Mouse (Mus musculus): ENCODE data around the gene Fgd6. TPM values are rescaled to one million over a fixed set of nuclear protein-coding genes. Genes with fewer than 3 reads are reported as not detected.
A peak's percentile ranks its signal among the peaks of the same experiment; 100 is the strongest.

Gene Fgd6
- polyA plus RNA-seq, 1 experiment from 2014 or later, result 1.7 TPM

GRCm38 (mm10) chr10:94124376-94124775 is 88.6 kb downstream of the Fgd6 start:
- no peak overlapping the region for H3K4me3 ChIP-seq
- H3K4me2 ChIP-seq (replicated peaks), result no peak overlapping the region
- H3K27me3 ChIP-seq, result no peaks in the 10 kb centered on the region; the same call in 1 of the 2 replicates
- WGBS, result 82% methylated on average over 5 of the region's 5 CpGs
- H3K9ac ChIP-seq (replicated peaks), result no peak overlapping the region
- H3K9me3 ChIP-seq, result no peaks in the 10 kb centered on the region
- H3K27ac ChIP-seq (replicated peaks), result no peak overlapping the region
- ATAC-seq (replicated peaks), result no peak
- peaks cover 7% of the 10 kb centered on the region for H3K4me1 ChIP-seq
- no peaks in the 10 kb centered on the region for H3K36me3 ChIP-seq

GRCm38 (mm10) chr10:94129680-94130119 is 93.9 kb downstream of the Fgd6 start:
- no peak overlapping the region for H3K4me3 ChIP-seq
- 10% methylated on average over 9 of the region's 9 CpGs for WGBS
- no peak overlapping the region for H3K9ac ChIP-seq (replicated peaks)
- peak; percentile 94 for ATAC-seq (replicated peaks)
- H3K36me3 ChIP-seq, result no peaks in the 10 kb centered on the region
- H3K4me2 ChIP-seq (replicated peaks), result peak overlapping the region; percentile 2
- peaks cover 18% of the 10 kb centered on the region for H3K4me1 ChIP-seq
- peak overlapping the region; percentile 84 for H3K27ac ChIP-seq (replicated peaks)
- no peaks in the 10 kb centered on the region; the same call in 1 of the 2 replicates for H3K27me3 ChIP-seq
- no peaks in the 10 kb centered on the region for H3K9me3 ChIP-seq

- Histone ChIP-seq H3K36me3 (no peaks in the 10 kb centered on the region), H3K4me3 (no peak overlapping the region), H3K4me2 (replicated peaks) (no peak overlapping the region), H3K9ac (replicated peaks) (no peak overlapping the region), H3K4me1 (peaks cover 18% of the 10 kb centered on the region), H3K27ac (replicated peaks) (no peak overlapping the region), H3K9me3 (no peaks in the 10 kb centered on the region), H3K27me3 (no peaks in the 10 kb centered on the region)
- WGBS, result 58% methylated on average over 8 of the region's 8 CpGs
- ATAC-seq (replicated peaks), result no peak
Observed at GRCm38 (mm10) chr10:94133081-94133480, 97.3 kb downstream of the Fgd6 start.

GRCm38 (mm10) chr10:94133674-94134073 is 97.9 kb downstream of the Fgd6 start:
- no peaks in the 10 kb centered on the region for H3K36me3 ChIP-seq
- ATAC-seq (replicated peaks), result no peak
- H3K27ac ChIP-seq (replicated peaks), result no peak overlapping the region
- H3K27me3 ChIP-seq, result no peaks in the 10 kb centered on the region
- H3K4me3 ChIP-seq, result no peak overlapping the region
- H3K4me1 ChIP-seq, result peaks cover 18% of the 10 kb centered on the region
- no peaks in the 10 kb centered on the region for H3K9me3 ChIP-seq
- H3K9ac ChIP-seq (replicated peaks), result no peak overlapping the region
- H3K4me2 ChIP-seq (replicated peaks), result no peak overlapping the region
- WGBS, result 91% methylated on average over 7 of the region's 7 CpGs

GRCm38 (mm10) chr10:94134535-94135390 is 99.0 kb downstream of the Fgd6 start:
- H3K27ac ChIP-seq (replicated peaks), result no peak overlapping the region
- 89% methylated on average over 12 of the region's 12 CpGs for WGBS
- H3K9me3 ChIP-seq, result no peaks in the 10 kb centered on the region
- no peak for ATAC-seq (replicated peaks)
- peaks cover 9% of the 10 kb centered on the region for H3K4me1 ChIP-seq
- H3K4me3 ChIP-seq, result no peak overlapping the region
- no peaks in the 10 kb centered on the region for H3K27me3 ChIP-seq
- no peaks in the 10 kb centered on the region for H3K36me3 ChIP-seq
- no peak overlapping the region for H3K4me2 ChIP-seq (replicated peaks)
- H3K9ac ChIP-seq (replicated peaks), result no peak overlapping the region

GRCm38 (mm10) chr10:94138890-94139482 is 103.2 kb downstream of the Fgd6 start:
- Histone ChIP-seq H3K4me2 (replicated peaks) (no peak overlapping the region), H3K4me1 (no peaks in the 10 kb centered on the region), H3K36me3 (no peaks in the 10 kb centered on the region), H3K9ac (replicated peaks) (no peak overlapping the region), H3K27me3 (no peaks in the 10 kb centered on the region), H3K27ac (replicated peaks) (no peak overlapping the region), H3K4me3 (no peak overlapping the region), H3K9me3 (no peaks in the 10 kb centered on the region)
- ATAC-seq (replicated peaks), result no peak
- WGBS, result 92% methylated on average over 10 of the region's 10 CpGs

- ATAC-seq (replicated peaks), result no peak
- H3K27ac ChIP-seq (replicated peaks), result no peak overlapping the region
- H3K36me3 ChIP-seq, result no peaks in the 10 kb centered on the region
- no peaks in the 10 kb centered on the region for H3K27me3 ChIP-seq
- H3K9me3 ChIP-seq, result no peaks in the 10 kb centered on the region
- H3K4me1 ChIP-seq, result peaks cover 3% of the 10 kb centered on the region; the same call in 1 of the 2 replicates
- no peak overlapping the region for H3K9ac ChIP-seq (replicated peaks)
- WGBS, result 76% methylated on average over 3 of the region's 3 CpGs
- no peak overlapping the region for H3K4me2 ChIP-seq (replicated peaks)
- no peak overlapping the region for H3K4me3 ChIP-seq
Observed at GRCm38 (mm10) chr10:94140227-94140931, 104.6 kb downstream of the Fgd6 start.

- no peak for ATAC-seq (replicated peaks)
- Histone ChIP-seq H3K4me2 (replicated peaks) (no peak overlapping the region), H3K9ac (replicated peaks) (no peak overlapping the region), H3K27ac (replicated peaks) (no peak overlapping the region), H3K36me3 (no peaks in the 10 kb centered on the region), H3K27me3 (no peaks in the 10 kb centered on the region), H3K9me3 (no peaks in the 10 kb centered on the region), H3K4me1 (peaks cover 3% of the 10 kb centered on the region; the same call in 1 of the 2 replicates), H3K4me3 (no peak overlapping the region)
- WGBS, result 96% methylated on average over 3 of the region's 3 CpGs
Observed at GRCm38 (mm10) chr10:94142427-94142826, 106.6 kb downstream of the Fgd6 start.

GRCm38 (mm10) chr10:94144581-94144980 is 108.8 kb downstream of the Fgd6 start:
- H3K9me3 ChIP-seq, result no peaks in the 10 kb centered on the region
- H3K4me3 ChIP-seq, result no peak overlapping the region
- H3K9ac ChIP-seq (replicated peaks), result no peak overlapping the region
- no peak overlapping the region for H3K27ac ChIP-seq (replicated peaks)
- no peaks in the 10 kb centered on the region for H3K27me3 ChIP-seq
- no peak overlapping the region for H3K4me2 ChIP-seq (replicated peaks)
- H3K36me3 ChIP-seq, result no peaks in the 10 kb centered on the region
- ATAC-seq (replicated peaks), result no peak
- 62% methylated on average over 5 of the region's 5 CpGs for WGBS
- peaks cover 16% of the 10 kb centered on the region for H3K4me1 ChIP-seq

- H3K9ac ChIP-seq (replicated peaks), result peak overlapping the region; percentile 82
- WGBS, result 10% methylated on average over 8 of the region's 8 CpGs
- no peaks in the 10 kb centered on the region for H3K27me3 ChIP-seq
- ATAC-seq (replicated peaks), result peak; percentile 14; the same call in 1 of the 2 replicates
- H3K9me3 ChIP-seq, result no peaks in the 10 kb centered on the region
- no peaks in the 10 kb centered on the region for H3K36me3 ChIP-seq
- peak overlapping the region; percentile 58 for H3K4me3 ChIP-seq
- peaks cover 20% of the 10 kb centered on the region for H3K4me1 ChIP-seq
- no peak overlapping the region; the same call in 1 of the 2 replicates for H3K27ac ChIP-seq (replicated peaks)
- peak overlapping the region; percentile 63 for H3K4me2 ChIP-seq (replicated peaks)
Observed at GRCm38 (mm10) chr10:94147391-94147755, 111.6 kb downstream of the Fgd6 start.

GRCm38 (mm10) chr10:94147756-94148531 is 112.1 kb downstream of the Fgd6 start, which contains the start of gene Nr2c1:
TSS of gene Nr2c1 (plus strand) at chr10:94148023.
- peak; percentile 91 for ATAC-seq (replicated peaks)
- H3K4me1 ChIP-seq, result peaks cover 20% of the 10 kb centered on the region
- peak within 1 kb of the TSS; percentile 77 for H3K27ac ChIP-seq (replicated peaks)
- no peaks in the 10 kb centered on the region for H3K9me3 ChIP-seq
- H3K9ac ChIP-seq (replicated peaks), result peak within 1 kb of the TSS; percentile 82
- H3K27me3 ChIP-seq, result no peaks in the 10 kb centered on the region
- 1% methylated on average over 64 of the region's 64 CpGs for WGBS
- H3K4me2 ChIP-seq (replicated peaks), result peak within 1 kb of the TSS; percentile 63
- H3K36me3 ChIP-seq, result no peaks in the 10 kb centered on the region
- H3K4me3 ChIP-seq, result peak within 1 kb of the TSS; percentile 58

All from forebrain, embryonic 15.5 days (tissue).